Mouse (Mus musculus): ENCODE measurements around the gene Rtn2. TPM values are rescaled to one million over a fixed set of nuclear protein-coding genes. Genes with fewer than 3 reads are reported as not detected.
A peak's percentile ranks its signal among the peaks of the same experiment; 100 is the strongest.

Rtn2 gene
- total RNA-seq, 4 experiments from 2014 or later: 108 to 133 (median 114) TPM

- DNase-seq (ENCODE audit: low spot score in 2 of 2): peak; percentile 74 to 97
Observed at GRCm38 (mm10) chr7:19342481-19343027, 60.1 kb downstream of the Rtn2 start.

DNA sequence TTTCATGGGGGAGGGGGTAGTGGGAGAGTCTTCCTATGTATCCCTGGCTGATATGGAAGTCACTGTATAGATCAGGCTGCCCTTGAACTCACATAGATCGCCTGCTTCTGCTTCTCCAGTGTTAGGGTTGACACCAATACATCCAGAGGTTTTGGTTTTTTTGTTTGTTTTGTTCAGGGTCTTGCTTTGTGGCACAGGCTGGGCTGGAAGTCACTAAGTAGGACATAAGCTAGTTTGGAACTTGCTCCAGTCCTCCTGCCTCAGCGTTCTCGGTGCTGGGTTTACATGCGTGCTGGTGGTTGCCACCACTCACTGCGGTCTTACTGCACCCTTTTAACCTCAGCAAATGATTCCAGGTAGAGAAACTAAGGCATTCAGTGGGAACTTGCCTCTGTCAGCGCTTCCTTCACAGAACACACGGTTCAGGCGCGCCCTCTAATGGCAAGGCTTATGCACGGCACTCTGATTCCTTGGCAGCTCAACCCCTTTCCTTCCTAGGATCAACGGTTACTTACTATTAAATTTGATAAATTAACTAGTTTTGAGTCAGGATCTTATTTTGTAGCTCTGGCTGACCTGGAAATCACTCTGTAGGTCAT, 60.9 kb downstream of the Rtn2 start:
- DNase-seq (ENCODE audit: low spot score in 2 of 2): no peak

DNA sequence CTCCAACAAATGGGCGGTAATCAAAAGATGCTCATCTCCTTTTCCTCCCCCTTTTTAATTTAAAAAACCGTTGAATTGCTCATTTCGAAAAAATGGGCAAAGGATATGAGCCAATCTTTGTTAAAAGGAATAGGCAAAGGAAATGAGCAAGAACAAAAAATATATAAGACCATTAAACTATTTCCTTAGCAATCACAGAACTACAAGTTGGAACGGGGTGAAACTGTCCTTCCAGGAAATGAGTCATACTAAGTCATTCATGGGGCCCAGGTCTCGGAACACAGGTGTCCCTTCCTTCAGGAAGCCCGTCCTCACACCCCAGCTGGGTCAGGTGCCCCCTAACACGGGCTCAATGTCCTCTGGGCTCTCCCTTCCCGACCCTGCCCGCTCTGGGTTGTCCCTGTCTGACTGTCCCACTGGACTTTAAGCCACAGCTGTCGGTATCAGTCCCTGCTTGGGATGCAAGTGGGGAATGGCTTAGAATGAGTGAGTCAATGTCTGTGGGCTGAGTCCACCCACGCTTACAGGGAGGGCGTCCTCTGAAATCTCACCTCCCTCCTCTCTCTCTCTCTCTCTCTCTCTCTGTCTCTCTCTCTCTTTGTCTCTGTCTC, 61.9 kb downstream of the Rtn2 start, which contains the start of gene Ercc1:
TSS of gene Ercc1 (plus strand) at position 542 of the 611 bp plus-strand sequence.
- DNase-seq (ENCODE audit: low spot score in 2 of 2): no peak

- DNase-seq (ENCODE audit: low spot score in 2 of 2): peak; percentile 86 to 97
Observed at GRCm38 (mm10) chr7:19344938-19345471, 62.6 kb downstream of the Rtn2 start.

Other genes with a start within 250 kb of the Rtn2 start
- under 1 TPM in 3 of 4 experiments, not detected in 1; 0.24 to 0.79 (median 0.32) TPM for gene Rsph6a, start 227.9 kb upstream of the Rtn2 start, total RNA-seq (2022)
- gene Dmwd, start 206.4 kb upstream of the Rtn2 start, total RNA-seq (2022): 100 to 1,000 TPM; 139 to 148 (median 143) TPM
- gene Dmpk, start 198.8 kb upstream of the Rtn2 start, total RNA-seq (2022): 10 to 100 TPM; 25.0 to 39.7 (median 31.6) TPM
- gene Six5, start 188.0 kb upstream of the Rtn2 start, total RNA-seq (2022): 1 to 10 TPM; 2.0 to 2.5 (median 2.3) TPM
- gene Gm4969, start 164.3 kb upstream of the Rtn2 start, total RNA-seq (2022): under 1 TPM in 3 of 4 experiments, not detected in 1; 0.37 to 0.68 (median 0.48) TPM
- gene Fbxo46, start 162.8 kb upstream of the Rtn2 start, total RNA-seq (2022): 10 to 100 TPM; 13.2 to 15.7 (median 14.2) TPM
- 10 to 100 TPM; 16.5 to 19.2 (median 18.6) TPM for gene Qpctl, start 133.3 kb upstream of the Rtn2 start, total RNA-seq (2022)
- 10 to 100 TPM; 73.5 to 79.4 (median 76.1) TPM for gene Snrpd2, start 132.9 kb upstream of the Rtn2 start, total RNA-seq (2022)
- 1 to 10 TPM; 1.2 to 2.5 (median 1.5) TPM for gene Gipr, start 116.5 kb upstream of the Rtn2 start, total RNA-seq (2022)
- gene Eml2, start 106.2 kb upstream of the Rtn2 start, total RNA-seq (2022): 100 to 1,000 TPM; 159 to 188 (median 167) TPM
- 1 to 10 TPM; 2.2 to 2.7 (median 2.5) TPM for gene Gpr4, start 70.1 kb upstream of the Rtn2 start, total RNA-seq (2022)
- gene Opa3, start 54.3 kb upstream of the Rtn2 start, total RNA-seq (2022): 10 to 100 TPM; 40.2 to 46.7 (median 43.1) TPM
- 10 to 100 TPM; 13.6 to 16.9 (median 15.6) TPM for gene Vasp, start 10.8 kb upstream of the Rtn2 start, total RNA-seq (2022)
- gene Ppm1n, start 2.6 kb upstream of the Rtn2 start, total RNA-seq (2022): under 1 TPM in 1 of 4 experiments, not detected in 3; 0.68 TPM
- gene Fosb, start 27.4 kb downstream of the Rtn2 start, total RNA-seq (2022): 10 to 100 TPM; 11.1 to 15.1 (median 13.8) TPM
- gene Ercc1, start 62.2 kb downstream of the Rtn2 start, total RNA-seq (2022): 10 to 100 TPM; 34.9 to 42.8 (median 38.6) TPM
- gene Cd3eap, start 76.9 kb downstream of the Rtn2 start, total RNA-seq (2022): 10 to 100 TPM; 16.3 to 20.4 (median 17.4) TPM
- gene Ppp1r13l, start 77.1 kb downstream of the Rtn2 start, total RNA-seq (2022): 1 to 10 TPM; 3.9 to 7.7 (median 5.9) TPM
- 10 to 100 TPM; 25.7 to 36.8 (median 31.0) TPM for gene Ercc2, start 99.4 kb downstream of the Rtn2 start, total RNA-seq (2022)
- gene Klc3, start 121.5 kb downstream of the Rtn2 start, total RNA-seq (2022): 1 to 10 TPM; 4.5 to 5.9 (median 5.1) TPM
- gene Ckm, start 122.2 kb downstream of the Rtn2 start, total RNA-seq (2022): 10 to 100 TPM in 1 of 4 experiments, 1 to 10 TPM in 2, not detected in 1; 3.1 to 12.8 (median 9.4) TPM
- gene Mark4, start 176.2 kb downstream of the Rtn2 start, total RNA-seq (2022): 10 to 100 TPM; 70.4 to 80.3 (median 76.2) TPM
- 1 to 10 TPM in 1 of 4 experiments, under 1 TPM in 3; 0.59 to 1.1 (median 0.79) TPM for gene Exoc3l2, start 180.7 kb downstream of the Rtn2 start, total RNA-seq (2022)
- 1 to 10 TPM; 6.5 to 7.7 (median 7.1) TPM for gene Bloc1s3, start 225.7 kb downstream of the Rtn2 start, total RNA-seq (2022)
- 10 to 100 TPM; 19.0 to 25.5 (median 23.5) TPM for gene Trappc6a, start 225.8 kb downstream of the Rtn2 start, total RNA-seq (2022)
- gene Nkpd1, start 235.2 kb downstream of the Rtn2 start, total RNA-seq (2022): 1 to 10 TPM in 2 of 4 experiments, under 1 TPM in 2; 0.83 to 1.7 (median 1.1) TPM

Data from left cerebral cortex, adult 8-10 months (tissue).